Mouse (Mus musculus): ENCODE data around the gene Tceanc. TPM values are rescaled to one million over a fixed set of nuclear protein-coding genes. Genes with fewer than 3 reads are reported as not detected.

Tceanc gene
- polyA plus RNA-seq (2011; ENCODE audit: insufficient read depth, insufficient read length, low replicate concordance, missing spikeins) = 1.5 and 2.0 TPM in 2 replicates

DNA sequence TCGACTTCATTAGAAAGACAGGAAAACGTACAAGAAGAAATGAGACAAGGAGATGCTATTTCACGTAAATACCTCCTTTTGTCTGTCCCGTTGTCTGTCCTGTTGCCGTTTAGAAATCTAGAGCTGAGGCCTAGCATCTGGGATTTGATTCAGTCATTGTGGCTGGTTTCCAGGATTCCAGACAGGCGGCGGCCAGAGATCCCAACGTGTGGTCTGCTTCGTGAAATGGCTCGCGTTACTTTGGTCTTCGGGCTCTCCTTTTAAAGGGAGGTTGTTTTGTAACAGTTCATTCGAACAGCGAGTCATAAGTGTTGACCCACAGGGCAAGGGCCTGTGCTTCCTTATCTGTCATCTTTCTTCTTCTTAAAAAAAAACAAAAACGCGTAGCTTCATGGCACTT lies at the start of gene Tceanc:
Gene Tceanc (minus strand): TSS at position 223 of the 400 bp plus-strand sequence.
- no peak within 1 kb of the TSS for H3K27ac ChIP-seq (ENCODE audit: control insufficient read depth, insufficient read depth, low read depth, low read length, poor library complexity)
- no peak within 1 kb of the TSS for H3K4me3 ChIP-seq (replicated peaks; ENCODE audit: control insufficient read depth, low read depth, low read length)
- no peak for TF ChIP-seq CTCF (IDR thresholded peaks at IDR 0.05; ENCODE audit: control insufficient read depth, insufficient read depth, low read length)
- no peak for TF ChIP-seq POLR2A (IDR thresholded peaks at IDR 0.05; ENCODE audit: borderline replicate concordance, control insufficient read depth, low read depth, low read length)
- WGBS = 60% methylated on average over 16 of the region's 16 CpGs
- H3K4me1 ChIP-seq (ENCODE audit: control insufficient read depth, insufficient read depth, low read length) = no peaks in the 10 kb centered on the region

DNA sequence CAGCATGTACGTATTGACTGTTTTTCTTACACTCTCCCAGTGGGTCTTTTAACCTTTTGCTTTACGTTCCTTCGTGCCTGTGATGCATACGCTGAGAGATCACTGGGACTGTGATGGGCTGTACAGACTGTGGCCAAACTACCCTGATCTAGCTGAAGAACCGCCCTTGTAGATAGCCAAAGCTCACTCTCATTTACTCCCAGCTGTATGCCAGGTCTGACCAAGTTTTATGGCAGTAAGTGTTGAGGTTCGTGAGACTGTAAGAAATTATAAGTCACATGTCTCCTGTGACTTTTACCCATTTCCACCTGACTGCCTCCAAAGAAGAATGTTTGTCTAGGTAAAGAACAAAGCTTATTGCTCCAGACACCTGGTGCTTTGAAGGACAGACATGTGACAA lies 47.6 kb upstream of the Tceanc start:
- Histone ChIP-seq H3K27ac (ENCODE audit: control insufficient read depth, insufficient read depth, low read depth, low read length, poor library complexity) (no peak overlapping the region), H3K4me3 (replicated peaks; ENCODE audit: control insufficient read depth, low read depth, low read length) (no peak overlapping the region), H3K4me1 (ENCODE audit: control insufficient read depth, insufficient read depth, low read length) (no peaks in the 10 kb centered on the region)
- 81% methylated on average over 6 of the region's 6 CpGs for WGBS
- TF ChIP-seq POLR2A (IDR thresholded peaks at IDR 0.05; ENCODE audit: borderline replicate concordance, control insufficient read depth, low read depth, low read length) = no peak
- TF ChIP-seq CTCF (IDR thresholded peaks at IDR 0.05; ENCODE audit: control insufficient read depth, insufficient read depth, low read length) = no peak

- TF ChIP-seq POLR2A (IDR thresholded peaks at IDR 0.05; ENCODE audit: borderline replicate concordance, control insufficient read depth, low read depth, low read length) (no peak), CTCF (IDR thresholded peaks at IDR 0.05; ENCODE audit: control insufficient read depth, insufficient read depth, low read length) (no peak)
- Histone ChIP-seq H3K27ac (ENCODE audit: control insufficient read depth, insufficient read depth, low read depth, low read length, poor library complexity) (no peak overlapping the region), H3K4me1 (ENCODE audit: control insufficient read depth, insufficient read depth, low read length) (no peaks in the 10 kb centered on the region), H3K4me3 (replicated peaks; ENCODE audit: control insufficient read depth, low read depth, low read length) (no peak overlapping the region)
- 67% methylated on average over 5 of the region's 5 CpGs for WGBS
These were observed 47.0 kb upstream of the Tceanc start for GRCm38 (mm10) chrX:166565401-166565800.

- Histone ChIP-seq H3K4me1 (ENCODE audit: control insufficient read depth, insufficient read depth, low read length) (no peaks in the 10 kb centered on the region), H3K27ac (ENCODE audit: control insufficient read depth, insufficient read depth, low read depth, low read length, poor library complexity) (no peak overlapping the region), H3K4me3 (replicated peaks; ENCODE audit: control insufficient read depth, low read depth, low read length) (no peak overlapping the region)
- 81% methylated on average over 5 of the region's 5 CpGs for WGBS
- TF ChIP-seq CTCF (IDR thresholded peaks at IDR 0.05; ENCODE audit: control insufficient read depth, insufficient read depth, low read length) = no peak
- TF ChIP-seq POLR2A (IDR thresholded peaks at IDR 0.05; ENCODE audit: borderline replicate concordance, control insufficient read depth, low read depth, low read length) = no peak
These were observed 46.5 kb upstream of the Tceanc start for GRCm38 (mm10) chrX:166564900-166565299.

GRCm38 (mm10) chrX:166559333-166559732 lies 41.0 kb upstream of the Tceanc start:
- 69% methylated on average over 3 of the region's 3 CpGs for WGBS
- TF ChIP-seq POLR2A (IDR thresholded peaks at IDR 0.05; ENCODE audit: borderline replicate concordance, control insufficient read depth, low read depth, low read length) = no peak
- no peak for TF ChIP-seq CTCF (IDR thresholded peaks at IDR 0.05; ENCODE audit: control insufficient read depth, insufficient read depth, low read length)
- no peak overlapping the region for H3K4me3 ChIP-seq (replicated peaks; ENCODE audit: control insufficient read depth, low read depth, low read length)
- H3K4me1 ChIP-seq (ENCODE audit: control insufficient read depth, insufficient read depth, low read length) = no peaks in the 10 kb centered on the region
- no peak overlapping the region for H3K27ac ChIP-seq (ENCODE audit: control insufficient read depth, insufficient read depth, low read depth, low read length, poor library complexity)

DNA sequence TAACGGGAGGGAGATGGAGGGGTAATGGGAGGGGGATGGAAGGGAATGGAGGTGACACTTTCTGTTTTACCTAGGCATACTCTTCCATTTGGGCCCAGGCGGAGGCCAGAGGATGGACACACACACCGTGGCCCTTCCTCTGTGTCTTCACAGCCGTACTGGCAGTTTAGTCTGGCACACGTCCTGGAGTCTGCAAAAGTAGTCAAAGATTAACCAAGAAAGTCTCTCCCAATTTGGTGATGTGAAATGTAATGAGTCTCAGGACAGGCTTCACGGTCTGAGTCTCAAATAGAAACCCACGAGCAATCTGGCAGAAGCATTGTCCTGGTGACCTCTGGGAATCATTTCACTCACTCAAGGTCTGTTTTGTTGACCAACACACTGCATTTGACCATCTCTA lies 34.0 kb upstream of the Tceanc start:
- TF ChIP-seq CTCF (IDR thresholded peaks at IDR 0.05; ENCODE audit: control insufficient read depth, insufficient read depth, low read length) (no peak), POLR2A (IDR thresholded peaks at IDR 0.05; ENCODE audit: borderline replicate concordance, control insufficient read depth, low read depth, low read length) (no peak)
- Histone ChIP-seq H3K4me3 (replicated peaks; ENCODE audit: control insufficient read depth, low read depth, low read length) (no peak overlapping the region), H3K27ac (ENCODE audit: control insufficient read depth, insufficient read depth, low read depth, low read length, poor library complexity) (no peak overlapping the region), H3K4me1 (ENCODE audit: control insufficient read depth, insufficient read depth, low read length) (no peaks in the 10 kb centered on the region)
- WGBS = 85% methylated on average over 7 of the region's 7 CpGs

GRCm38 (mm10) chrX:166546495-166546894 lies 28.1 kb upstream of the Tceanc start:
- H3K4me3 ChIP-seq (replicated peaks; ENCODE audit: control insufficient read depth, low read depth, low read length) = no peak overlapping the region
- 71% methylated on average over 2 of the region's 2 CpGs for WGBS
- no peaks in the 10 kb centered on the region for H3K4me1 ChIP-seq (ENCODE audit: control insufficient read depth, insufficient read depth, low read length)
- H3K27ac ChIP-seq (ENCODE audit: control insufficient read depth, insufficient read depth, low read depth, low read length, poor library complexity) = no peak overlapping the region
- TF ChIP-seq POLR2A (IDR thresholded peaks at IDR 0.05; ENCODE audit: borderline replicate concordance, control insufficient read depth, low read depth, low read length) (no peak), CTCF (IDR thresholded peaks at IDR 0.05; ENCODE audit: control insufficient read depth, insufficient read depth, low read length) (no peak)

DNA sequence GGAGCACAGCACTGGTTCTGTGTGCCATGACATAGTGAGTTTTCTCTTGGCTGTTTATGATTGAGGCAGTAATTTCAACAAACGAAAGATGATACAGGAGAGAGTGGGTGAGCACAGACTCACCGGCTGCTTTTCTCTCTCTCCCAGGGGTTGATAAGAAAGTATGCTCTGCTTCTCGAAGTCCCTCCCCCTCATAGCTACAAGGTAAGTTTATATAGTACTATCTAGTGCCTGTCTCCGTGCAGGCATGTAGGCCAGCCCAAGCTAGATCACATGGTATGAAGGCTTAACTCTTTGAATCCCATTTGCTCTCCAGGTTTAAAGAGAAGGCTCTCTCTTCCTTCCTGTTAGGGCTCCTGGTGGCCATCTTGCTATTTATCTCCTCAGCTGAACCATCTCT lies 16.8 kb upstream of the Tceanc start:
- H3K4me1 ChIP-seq (ENCODE audit: control insufficient read depth, insufficient read depth, low read length) = no peaks in the 10 kb centered on the region
- 67% methylated on average over 4 of the region's 4 CpGs for whole genome bisulfite sequencing
- H3K4me3 ChIP-seq (replicated peaks; ENCODE audit: control insufficient read depth, low read depth, low read length) = no peak overlapping the region
- no peak overlapping the region for H3K27ac ChIP-seq (ENCODE audit: control insufficient read depth, insufficient read depth, low read depth, low read length, poor library complexity)
- TF ChIP-seq POLR2A (IDR thresholded peaks at IDR 0.05; ENCODE audit: borderline replicate concordance, control insufficient read depth, low read depth, low read length) = no peak
- TF ChIP-seq CTCF (IDR thresholded peaks at IDR 0.05; ENCODE audit: control insufficient read depth, insufficient read depth, low read length) = no peak

- Histone ChIP-seq H3K4me1 (ENCODE audit: control insufficient read depth, insufficient read depth, low read length) (no peaks in the 10 kb centered on the region), H3K4me3 (replicated peaks; ENCODE audit: control insufficient read depth, low read depth, low read length) (no peak overlapping the region), H3K27ac (ENCODE audit: control insufficient read depth, insufficient read depth, low read depth, low read length, poor library complexity) (no peak overlapping the region)
- 86% methylated on average over 4 of the region's 4 CpGs for WGBS
- TF ChIP-seq CTCF (IDR thresholded peaks at IDR 0.05; ENCODE audit: control insufficient read depth, insufficient read depth, low read length) (no peak), POLR2A (IDR thresholded peaks at IDR 0.05; ENCODE audit: borderline replicate concordance, control insufficient read depth, low read depth, low read length) (no peak)
These were observed 15.1 kb upstream of the Tceanc start for GRCm38 (mm10) chrX:166533432-166533831.
